Mouse (Mus musculus) CD4-positive, CD25-positive, alpha-beta regulatory T cell, adult 2 months (primary cell): ENCODE measurements around the gene Kng2.
"Not testable (repeated sequence)": the region's sequence is repeated elsewhere in the genome, so short reads cannot be mapped to it uniquely, and the experiment has no call there.

Source experiments
- DNase-seq: peaks from one replicate; pipeline ENCODE4 v3.0.0-alpha.2; 2012; ENCODE audit warnings: low read depth, low spot score

Kng2 gene

GRCm38 (mm10) chr16:22956085-22956439 lies 73.2 kb downstream of the Kng2 start:
- no peak for DNase-seq

DNA sequence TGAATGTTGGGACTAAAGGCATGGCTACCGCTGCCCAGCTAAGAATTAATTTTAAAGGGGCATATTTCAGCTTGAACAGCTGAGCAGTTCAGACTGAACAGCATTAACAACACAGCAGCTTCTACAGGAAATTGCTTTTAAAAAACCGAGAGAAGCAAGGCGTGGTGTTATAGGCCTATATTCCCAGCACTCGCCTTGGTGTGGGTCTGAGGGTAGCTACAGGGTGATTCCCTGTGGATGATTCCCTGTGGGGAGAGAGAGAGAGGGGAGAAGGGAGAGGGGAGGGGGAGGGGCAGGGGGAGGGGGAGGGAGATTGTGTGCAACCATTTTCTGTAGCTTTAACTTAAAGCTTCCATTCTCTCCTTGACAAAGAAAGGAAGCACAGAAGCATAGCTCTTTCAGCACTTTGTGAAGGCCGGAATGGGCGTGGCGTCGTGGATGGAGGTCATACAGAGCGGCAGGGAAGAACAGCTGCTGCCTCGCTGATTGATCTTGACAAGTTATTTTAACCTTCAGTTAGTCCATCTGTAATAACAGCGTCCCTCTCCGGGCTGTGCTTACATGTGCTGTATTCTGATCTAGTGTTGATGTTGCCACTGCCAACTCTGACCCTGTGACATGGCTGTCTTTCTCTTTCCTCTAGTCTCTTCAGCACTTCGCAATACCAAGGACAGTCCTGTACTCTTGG lies 73.7 kb downstream of the Kng2 start:
- no peak for DNase-seq

GRCm38 (mm10) chr16:22953069-22953468 lies 76.2 kb downstream of the Kng2 start:
- DNase-seq: peak; percentile 3

DNA sequence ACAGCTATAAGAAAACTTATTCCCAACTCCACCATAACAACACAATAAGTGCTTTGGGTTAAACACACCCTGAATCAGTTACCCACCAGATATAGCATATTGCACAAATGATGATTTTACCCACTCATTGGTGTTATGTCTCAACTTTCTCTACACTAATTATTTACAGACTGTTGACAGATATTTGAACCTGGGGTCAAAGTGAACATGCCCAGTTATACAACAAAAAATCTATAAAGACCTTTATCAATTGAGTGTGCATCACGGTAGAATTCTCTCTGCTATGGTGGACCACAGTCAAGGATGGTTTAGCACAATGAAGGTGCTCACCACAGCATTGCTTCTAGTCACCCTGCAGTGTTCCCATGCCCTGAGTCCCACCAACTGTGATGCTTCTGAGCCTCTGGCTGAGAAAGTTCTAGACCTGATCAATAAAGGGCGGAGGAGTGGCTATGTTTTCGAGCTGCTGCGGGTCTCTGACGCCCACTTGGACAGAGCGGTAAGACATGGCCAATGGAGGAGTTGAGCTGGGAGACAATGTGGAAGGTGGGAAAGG lies 78.4 kb downstream of the Kng2 start, which contains the start of gene Hrg:
Hrg (plus strand) TSS at position 233 of the 556 bp plus-strand sequence.
- DNase-seq: no peak

DNA sequence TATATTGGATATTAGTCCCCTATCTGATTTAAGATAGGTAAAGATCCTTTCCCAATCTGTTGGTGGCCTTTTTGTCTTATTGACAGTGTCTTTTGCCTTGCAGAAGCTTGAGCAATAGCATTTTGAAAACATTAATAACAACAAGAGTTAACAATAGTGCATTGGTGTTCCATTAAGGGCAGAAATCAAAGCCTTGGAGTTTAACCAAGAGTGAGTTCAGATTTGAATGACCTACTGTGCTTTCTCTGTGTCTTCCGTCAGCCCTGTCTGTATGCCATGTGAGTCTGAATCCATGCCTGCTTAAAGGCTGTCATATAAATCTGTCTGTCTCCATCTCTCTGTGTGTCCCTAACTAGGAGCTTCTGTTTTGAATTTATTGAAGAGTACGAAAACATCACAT lies 81.9 kb downstream of the Kng2 start:
- DNase-seq: no peak

GRCm38 (mm10) chr16:22941825-22942476 lies 87.3 kb downstream of the Kng2 start:
- not testable (repeated sequence) for DNase-seq

DNA sequence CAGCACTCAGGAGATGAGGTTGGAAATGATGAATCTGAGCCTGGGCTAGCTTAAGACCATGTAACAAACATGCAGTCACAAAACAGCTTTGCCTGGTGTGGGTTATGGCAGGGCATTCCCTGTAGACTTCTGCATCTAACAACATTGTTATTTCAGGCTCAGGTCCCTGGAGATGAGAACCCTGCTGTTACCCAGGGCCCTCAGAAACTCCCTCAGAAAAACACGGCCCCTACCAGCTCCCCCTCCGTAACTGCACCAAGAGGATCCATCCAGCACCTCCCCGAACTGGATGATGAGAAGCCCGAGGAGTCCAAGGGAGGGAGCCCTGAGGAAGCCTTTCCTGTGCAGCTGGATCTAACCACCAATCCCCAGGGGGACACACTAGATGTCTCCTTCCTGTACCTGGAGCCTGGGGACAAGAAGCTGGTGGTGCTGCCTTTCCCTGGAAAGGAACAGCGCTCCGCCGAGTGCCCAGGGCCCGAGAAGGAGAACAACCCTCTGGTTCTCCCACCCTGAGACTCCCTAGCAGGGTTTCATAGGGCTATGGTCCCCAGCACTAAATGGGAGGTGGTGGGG lies 90.1 kb downstream of the Kng2 start:
- DNase-seq: no peak

- no peak for DNase-seq
These were observed 90.7 kb downstream of the Kng2 start for GRCm38 (mm10) chr16:22938541-22938940.

GRCm38 (mm10) chr16:22937631-22938030 lies 91.7 kb downstream of the Kng2 start:
- DNase-seq: no peak
